Mouse (Mus musculus): ENCODE measurements around the gene Cerk. TPM values are rescaled to one million over a fixed set of nuclear protein-coding genes. Genes with fewer than 3 reads are reported as not detected.

The Cerk gene
- polyA plus RNA-seq, 1 experiment from 2014 or later, result 5.9 TPM

- 74% methylated on average over 21 of the region's 22 CpGs for WGBS (ENCODE audit: insufficient replicate concordance)
- Histone ChIP-seq H3K4me2 (no peak overlapping the region), H3K9me3 (replicated peaks) (no peaks in the 10 kb centered on the region), H3K27ac (no peak overlapping the region), H3K36me3 (no peaks in the 10 kb centered on the region), H3K27me3 (replicated peaks) (no peaks in the 10 kb centered on the region), H3K4me3 (no peak overlapping the region), H3K4me1 (peaks cover 37% of the 10 kb centered on the region), H3K9ac (no peak overlapping the region)
- no peak for ATAC-seq
Measured at GRCm38 (mm10) chr15:86176771-86177702, 8.9 kb downstream of the Cerk start.

GRCm38 (mm10) chr15:86176166-86176565, 9.8 kb downstream of the Cerk start:
- Histone ChIP-seq H3K27me3 (replicated peaks) (no peaks in the 10 kb centered on the region), H3K4me2 (no peak overlapping the region), H3K9me3 (replicated peaks) (no peaks in the 10 kb centered on the region), H3K36me3 (no peaks in the 10 kb centered on the region), H3K9ac (no peak overlapping the region), H3K4me1 (peaks cover 29% of the 10 kb centered on the region), H3K27ac (no peak overlapping the region), H3K4me3 (no peak overlapping the region)
- no peak for ATAC-seq
- WGBS (ENCODE audit: insufficient replicate concordance), result 71% methylated on average over 10 of the region's 10 CpGs

GRCm38 (mm10) chr15:86175253-86176050, 10.5 kb downstream of the Cerk start:
- Histone ChIP-seq H3K4me2 (no peak overlapping the region), H3K27ac (no peak overlapping the region), H3K9me3 (replicated peaks) (no peaks in the 10 kb centered on the region), H3K36me3 (no peaks in the 10 kb centered on the region), H3K9ac (no peak overlapping the region), H3K4me1 (peaks cover 35% of the 10 kb centered on the region), H3K27me3 (replicated peaks) (no peaks in the 10 kb centered on the region), H3K4me3 (no peak overlapping the region)
- no peak for ATAC-seq
- WGBS (ENCODE audit: insufficient replicate concordance), result 55% methylated on average over 3 of the region's 3 CpGs

DNA sequence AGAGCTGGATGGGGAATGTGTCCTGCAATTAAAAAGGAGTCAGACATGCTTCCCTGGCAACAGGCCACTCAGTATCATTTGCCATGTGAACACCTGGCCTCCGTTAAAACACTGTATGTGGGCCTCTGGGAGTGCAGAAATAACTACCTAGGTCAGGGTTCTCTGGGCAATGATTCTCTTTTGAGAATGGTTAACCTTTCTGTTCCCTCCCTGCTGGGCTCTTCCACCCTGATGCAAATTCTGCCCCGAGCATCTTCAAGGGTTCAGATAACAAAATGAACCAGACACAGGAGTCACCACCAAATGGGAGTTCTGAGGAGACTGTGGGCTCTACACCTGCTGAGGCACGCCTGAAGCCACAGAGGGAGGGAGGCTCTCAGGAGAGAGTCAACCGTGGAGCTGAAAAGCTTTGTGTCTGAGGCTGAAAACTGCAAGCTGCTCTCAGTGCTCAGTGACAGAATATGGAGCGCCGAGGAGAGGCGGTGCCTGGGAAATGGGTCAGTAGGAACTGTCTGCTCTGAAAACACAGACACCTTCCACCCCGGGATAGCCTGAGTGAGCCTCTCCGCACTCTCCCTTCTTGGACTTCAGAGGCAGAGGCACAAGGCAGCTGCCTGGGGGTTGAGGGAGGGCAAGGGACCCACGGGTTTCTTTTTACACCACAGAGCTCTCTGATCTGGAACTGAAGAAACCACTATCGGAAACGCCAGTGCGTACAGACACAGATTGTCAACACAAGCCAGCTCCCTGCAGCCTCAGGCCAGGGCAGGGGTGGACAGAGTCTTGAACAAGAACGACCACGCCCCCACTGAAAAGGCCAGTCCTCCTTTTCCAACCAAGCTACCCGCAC, 12.6 kb downstream of the Cerk start:
- Histone ChIP-seq H3K9ac (no peak overlapping the region), H3K27ac (no peak overlapping the region), H3K4me2 (no peak overlapping the region), H3K27me3 (replicated peaks) (no peaks in the 10 kb centered on the region), H3K36me3 (no peaks in the 10 kb centered on the region), H3K9me3 (replicated peaks) (no peaks in the 10 kb centered on the region), H3K4me1 (peaks cover 34% of the 10 kb centered on the region), H3K4me3 (no peak overlapping the region)
- WGBS (ENCODE audit: insufficient replicate concordance), result 38% methylated on average over 16 of the region's 16 CpGs
- ATAC-seq, result no peak

DNA sequence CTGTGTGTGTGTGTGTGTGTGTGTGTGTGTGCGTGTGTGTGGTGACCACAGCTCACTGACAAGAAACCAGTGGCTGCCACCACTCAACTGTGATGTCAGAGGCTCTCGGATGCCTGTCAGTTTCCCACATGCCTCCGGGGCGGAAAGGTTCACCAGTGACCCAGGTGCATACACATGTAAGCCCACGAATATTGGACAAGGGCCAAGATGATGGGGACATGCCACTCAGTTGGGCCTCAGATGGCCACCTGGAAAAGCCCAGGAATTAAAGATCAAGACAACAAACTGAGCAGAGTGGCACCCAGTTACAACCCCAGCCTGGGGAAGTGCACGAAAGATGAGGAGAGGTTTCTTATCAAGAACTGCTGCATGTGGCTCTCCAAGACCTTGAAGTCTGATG, 13.4 kb downstream of the Cerk start:
- Histone ChIP-seq H3K27ac (no peak overlapping the region), H3K9me3 (replicated peaks) (no peaks in the 10 kb centered on the region)
- WGBS (ENCODE audit: insufficient replicate concordance), result 58% methylated on average over 6 of the region's 6 CpGs

GRCm38 (mm10) chr15:86172124-86172523, 13.8 kb downstream of the Cerk start:
- no peak overlapping the region for H3K9ac ChIP-seq
- 46% methylated on average over 3 of the region's 3 CpGs for WGBS (ENCODE audit: insufficient replicate concordance)
- no peak overlapping the region for H3K4me2 ChIP-seq
- no peak overlapping the region for H3K27ac ChIP-seq
- H3K4me3 ChIP-seq, result no peak overlapping the region
- H3K27me3 ChIP-seq (replicated peaks), result no peaks in the 10 kb centered on the region
- no peak for ATAC-seq
- no peaks in the 10 kb centered on the region for H3K9me3 ChIP-seq (replicated peaks)
- peaks cover 38% of the 10 kb centered on the region for H3K4me1 ChIP-seq
- no peaks in the 10 kb centered on the region for H3K36me3 ChIP-seq

More for the DNA sequence above, 13.4 kb downstream of the Cerk start:
- Histone ChIP-seq H3K4me2 (no peak overlapping the region), H3K4me3 (no peak overlapping the region), H3K4me1 (peaks cover 38% of the 10 kb centered on the region), H3K36me3 (no peaks in the 10 kb centered on the region), H3K27me3 (replicated peaks) (no peaks in the 10 kb centered on the region), H3K9ac (no peak overlapping the region)
- ATAC-seq, result no peak

DNA sequence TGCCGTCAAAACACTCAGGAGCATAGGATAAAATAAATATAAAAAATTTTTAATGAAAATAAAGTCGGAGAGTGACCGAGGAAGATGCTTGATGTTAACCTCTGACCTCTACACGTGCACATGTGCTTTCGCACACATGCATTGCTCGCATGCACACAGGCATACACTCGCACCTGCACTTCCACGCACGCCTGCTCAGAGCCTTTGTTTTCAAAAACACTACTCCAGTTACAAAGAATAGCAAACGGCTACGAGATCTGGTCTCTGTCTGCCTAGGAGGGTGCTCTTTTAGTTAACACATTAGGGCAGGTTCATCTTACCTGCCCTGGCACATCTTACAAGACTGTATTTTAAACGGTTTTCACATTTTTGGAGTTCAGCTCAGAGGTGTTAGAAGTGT, 14.6 kb downstream of the Cerk start:
- 76% methylated on average over 12 of the region's 12 CpGs for WGBS (ENCODE audit: insufficient replicate concordance)
- no peaks in the 10 kb centered on the region for H3K36me3 ChIP-seq
- no peaks in the 10 kb centered on the region for H3K9me3 ChIP-seq (replicated peaks)
- no peak overlapping the region for H3K4me2 ChIP-seq
- H3K27me3 ChIP-seq (replicated peaks), result no peaks in the 10 kb centered on the region
- no peak for ATAC-seq
- H3K4me3 ChIP-seq, result no peak overlapping the region
- no peak overlapping the region for H3K27ac ChIP-seq
- peaks cover 38% of the 10 kb centered on the region for H3K4me1 ChIP-seq
- no peak overlapping the region for H3K9ac ChIP-seq

GRCm38 (mm10) chr15:86169817-86170110, 16.2 kb downstream of the Cerk start:
- Histone ChIP-seq H3K4me3 (no peak overlapping the region), H3K27me3 (replicated peaks) (no peaks in the 10 kb centered on the region), H3K4me1 (peaks cover 30% of the 10 kb centered on the region), H3K4me2 (no peak overlapping the region), H3K9me3 (replicated peaks) (no peaks in the 10 kb centered on the region), H3K27ac (no peak overlapping the region), H3K9ac (no peak overlapping the region), H3K36me3 (no peaks in the 10 kb centered on the region)
- ATAC-seq, result no peak
- WGBS (ENCODE audit: insufficient replicate concordance), result 80% methylated on average over 4 of the region's 4 CpGs

GRCm38 (mm10) chr15:86168941-86169816, 16.8 kb downstream of the Cerk start:
- H3K4me1 ChIP-seq, result peaks cover 29% of the 10 kb centered on the region
- WGBS (ENCODE audit: insufficient replicate concordance), result 61% methylated on average over 12 of the region's 12 CpGs
- no peak for ATAC-seq
- H3K27ac ChIP-seq, result no peak overlapping the region
- no peaks in the 10 kb centered on the region for H3K27me3 ChIP-seq (replicated peaks)
- H3K36me3 ChIP-seq, result no peaks in the 10 kb centered on the region
- no peak overlapping the region for H3K9ac ChIP-seq
- H3K4me2 ChIP-seq, result no peak overlapping the region
- no peak overlapping the region for H3K4me3 ChIP-seq
- no peaks in the 10 kb centered on the region for H3K9me3 ChIP-seq (replicated peaks)

- ATAC-seq, result no peak
- Histone ChIP-seq H3K4me2 (no peak overlapping the region), H3K9ac (no peak overlapping the region), H3K27me3 (replicated peaks) (no peaks in the 10 kb centered on the region), H3K36me3 (0 out of 2 replicates have a peak, but pooled peaks cover 3% of the 10 kb centered on the region), H3K9me3 (replicated peaks) (no peaks in the 10 kb centered on the region), H3K4me1 (peaks cover 22% of the 10 kb centered on the region), H3K4me3 (no peak overlapping the region), H3K27ac (no peak overlapping the region)
- WGBS (ENCODE audit: insufficient replicate concordance), result 50% methylated on average over 7 of the region's 7 CpGs
Measured at GRCm38 (mm10) chr15:86168505-86168867, 17.5 kb downstream of the Cerk start.
